Mouse (Mus musculus) fat pad, adult 2 months (tissue): ENCODE results near the gene Pafah1b3.
"Not testable (repeated sequence)": the region's sequence is repeated elsewhere in the genome, so short reads cannot be mapped to it uniquely, and the experiment has no call there.

Experiments used
- DNase-seq: peaks from one replicate; pipeline ENCODE4 v3.0.0-alpha.2; 2011; ENCODE audit warnings: low read depth, low spot score; ENCODE audit errors: extremely low read depth

Pafah1b3 gene

DNA sequence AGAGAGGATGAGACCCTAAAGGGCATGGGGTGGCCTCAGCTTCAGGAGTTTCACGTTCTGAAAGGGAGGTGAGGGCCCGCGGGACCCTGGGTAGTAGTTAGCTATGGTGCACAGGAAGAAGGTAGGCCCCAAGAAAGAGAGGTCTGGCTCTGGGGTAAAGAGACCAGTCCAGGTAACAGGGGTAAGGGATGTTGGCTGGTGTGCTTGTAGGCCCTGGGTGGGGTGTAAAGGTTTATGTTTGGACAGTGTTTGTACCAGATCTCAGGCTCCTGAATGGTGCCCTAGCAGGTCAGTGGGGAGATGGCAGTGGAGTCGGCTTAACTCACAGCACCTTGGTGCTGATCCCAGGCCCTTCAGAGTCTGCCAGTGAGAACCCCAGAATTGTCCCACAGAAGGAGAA lies 28.8 kb downstream of the Pafah1b3 start:
- no peak for DNase-seq

DNA sequence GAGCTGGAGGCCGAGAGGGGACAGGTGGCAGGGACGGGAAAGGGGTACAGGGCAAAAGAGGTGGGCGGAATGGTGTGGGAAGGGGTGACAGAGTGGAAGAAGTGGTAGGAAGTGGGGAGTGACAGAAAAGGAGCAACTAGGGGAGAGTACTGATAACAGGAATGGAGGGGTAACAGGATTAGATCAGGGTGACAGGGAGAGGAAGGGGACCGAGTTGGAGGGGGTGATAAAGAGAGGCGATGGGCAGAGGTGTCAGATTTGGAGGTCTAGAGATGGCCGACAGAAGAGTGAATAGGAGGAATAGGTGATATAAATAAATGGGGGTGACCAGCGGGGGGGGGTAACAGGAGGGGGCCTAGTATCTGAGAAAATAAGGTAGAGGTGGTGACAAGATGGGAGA lies 29.2 kb downstream of the Pafah1b3 start:
- DNase-seq: no peak

- peak; percentile 100 for DNase-seq
These were observed 29.9 kb downstream of the Pafah1b3 start for GRCm38 (mm10) chr7:25267751-25268463.

DNA sequence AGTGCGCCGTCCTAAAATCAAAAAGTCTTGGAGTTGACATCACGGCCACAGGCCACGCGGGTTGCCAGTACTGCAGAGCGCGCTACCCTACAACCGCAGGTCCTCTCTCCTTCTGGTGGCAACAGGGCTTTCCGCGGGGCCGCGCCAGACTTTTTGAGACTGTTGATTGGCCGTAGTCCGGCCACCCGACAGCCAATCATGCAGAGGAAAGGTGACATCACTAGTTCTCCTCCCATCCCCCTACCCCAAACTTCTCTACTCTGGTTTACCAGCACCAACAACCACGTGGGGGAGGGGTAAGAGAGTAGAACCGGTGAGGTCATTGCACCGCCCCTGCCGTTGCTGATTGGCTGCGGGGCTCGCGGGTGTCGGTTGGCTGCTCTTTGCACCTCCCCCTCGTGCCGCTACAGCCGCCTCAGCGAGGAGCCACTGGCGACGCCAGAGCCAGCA lies 30.5 kb downstream of the Pafah1b3 start, which contains the start of gene Cic:
Cic (plus strand) TSS at position 404 of the 450 bp plus-strand sequence.
- peak; percentile 90 for DNase-seq

GRCm38 (mm10) chr7:25266180-25266962 lies 31.4 kb downstream of the Pafah1b3 start:
- DNase-seq: no peak

GRCm38 (mm10) chr7:25265743-25266142 lies 32.0 kb downstream of the Pafah1b3 start:
- not testable (repeated sequence) for DNase-seq

GRCm38 (mm10) chr7:25263968-25264870 lies 33.6 kb downstream of the Pafah1b3 start:
- DNase-seq: no peak

DNA sequence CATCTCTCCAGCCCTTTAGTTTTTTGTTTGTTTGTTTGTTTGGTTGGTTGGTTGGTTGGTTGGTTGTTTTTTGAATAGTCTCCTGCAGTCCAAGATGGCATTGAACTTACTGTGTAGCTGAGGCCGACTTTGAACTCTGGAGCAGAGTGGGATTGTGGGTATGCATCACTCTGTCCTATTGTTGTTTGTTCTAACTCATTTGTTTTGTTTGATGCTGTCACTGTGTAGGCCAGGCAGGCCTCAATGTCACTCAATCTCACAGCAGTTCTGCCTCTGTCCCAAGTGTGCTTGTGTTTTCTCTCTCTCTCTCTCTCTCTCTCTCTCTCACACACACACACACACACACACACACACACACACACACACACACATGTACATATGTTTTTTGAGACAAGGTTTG lies 35.9 kb downstream of the Pafah1b3 start:
- DNase-seq: no peak

GRCm38 (mm10) chr7:25251822-25252221 lies 46.0 kb downstream of the Pafah1b3 start:
- DNase-seq: no peak

- no peak for DNase-seq
These were observed 46.6 kb downstream of the Pafah1b3 start for GRCm38 (mm10) chr7:25251071-25251791.

DNA sequence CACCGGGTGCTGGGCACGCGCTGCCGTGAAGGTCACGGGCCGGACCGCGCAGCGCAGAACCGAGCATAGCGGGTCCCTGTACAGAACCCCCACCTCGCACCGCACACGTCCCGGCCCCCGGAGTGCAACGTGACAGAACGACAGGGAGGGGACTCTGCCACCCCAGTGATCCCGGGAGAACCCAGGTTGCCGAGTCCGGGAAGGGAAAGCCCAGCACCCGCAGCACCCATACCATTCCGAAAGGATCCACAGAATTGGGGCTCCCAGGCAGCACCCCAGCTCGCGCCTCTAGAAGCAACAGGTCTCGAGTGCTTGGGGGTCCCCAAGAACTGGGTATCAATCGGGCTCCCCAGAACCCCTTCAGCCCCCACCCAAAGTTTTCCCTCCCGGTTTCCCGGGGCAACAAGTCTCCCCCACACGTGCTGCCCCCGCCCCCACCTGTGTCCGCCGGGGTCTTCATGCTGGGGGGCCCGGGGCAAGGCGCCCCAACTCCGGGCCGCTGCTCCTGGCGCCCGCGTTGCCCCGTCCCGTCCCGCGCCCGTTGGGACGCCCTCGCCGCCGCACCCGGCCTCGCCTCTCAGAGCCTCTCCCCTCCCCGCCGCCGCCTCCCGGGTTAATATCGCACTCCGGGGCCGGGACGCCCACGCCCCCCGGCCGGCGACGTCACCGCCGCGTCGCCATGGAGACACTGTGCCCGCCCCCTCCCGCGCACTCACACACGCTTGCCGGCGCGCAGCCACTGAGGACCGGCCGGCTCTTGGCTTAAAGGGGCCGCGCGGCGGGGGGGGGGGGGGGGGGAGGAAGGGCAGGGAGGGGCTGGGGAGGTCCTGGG lies 47.4 kb downstream of the Pafah1b3 start, which contains the start of gene Erf:
Erf (minus strand) TSS at position 621 of the 832 bp plus-strand sequence.
- no peak for DNase-seq

GRCm38 (mm10) chr7:25249314-25250140 lies 48.3 kb downstream of the Pafah1b3 start:
- no peak for DNase-seq

DNA sequence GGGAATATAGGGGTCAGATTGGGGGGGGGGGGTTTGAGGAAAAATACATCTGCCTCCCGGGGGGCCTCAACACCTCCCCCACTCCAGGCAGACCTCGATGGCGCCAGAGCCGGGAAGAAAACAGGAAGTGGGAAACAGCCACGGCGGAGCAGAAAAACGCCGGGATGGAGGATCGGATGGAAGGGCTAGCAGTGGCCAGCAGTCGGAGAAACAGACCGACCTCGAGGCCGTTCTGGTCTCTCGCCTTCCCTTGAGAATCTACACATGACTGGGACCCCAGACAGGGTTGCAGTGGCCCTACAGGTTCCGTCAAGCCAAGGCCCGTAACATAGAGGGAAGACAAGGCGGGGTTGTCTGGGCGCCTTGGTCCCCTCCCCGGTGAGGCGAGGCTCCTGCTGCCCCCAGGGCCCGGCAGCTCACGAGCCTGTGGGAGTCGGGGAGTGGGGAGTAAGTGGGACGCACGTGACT lies 48.9 kb downstream of the Pafah1b3 start:
- DNase-seq: no peak

DNA sequence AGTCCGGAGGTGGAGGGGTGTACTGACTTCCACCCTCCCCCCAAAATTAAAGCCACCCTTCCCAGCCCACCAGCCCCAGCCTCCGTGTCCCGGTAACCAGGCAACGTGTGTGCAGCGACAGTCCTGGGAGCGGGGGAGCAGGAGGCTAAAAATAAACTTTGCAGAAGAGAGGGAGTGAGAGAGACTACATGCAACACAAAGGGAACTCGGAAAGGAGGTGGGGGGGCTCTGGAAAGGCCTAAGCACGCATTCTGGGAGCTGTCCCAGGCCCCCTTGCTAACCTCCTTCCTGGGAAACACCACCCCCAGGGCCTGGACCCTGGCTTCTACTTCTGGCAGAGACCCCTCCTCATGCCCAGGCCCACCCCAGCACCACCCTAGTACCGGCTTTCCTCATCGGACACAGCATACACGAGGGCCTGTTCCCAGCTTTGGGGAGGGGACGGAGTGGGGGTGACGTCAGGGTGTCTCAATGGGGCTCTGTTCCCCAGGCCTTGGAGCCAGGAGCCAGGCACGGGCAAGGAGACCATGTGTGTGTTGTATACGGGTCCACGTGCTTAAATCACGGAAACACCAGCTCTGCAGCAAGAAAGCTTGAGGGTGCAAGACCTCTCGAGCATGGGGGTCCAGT lies 49.7 kb downstream of the Pafah1b3 start:
- DNase-seq: no peak

GRCm38 (mm10) chr7:25247498-25247897 lies 50.3 kb downstream of the Pafah1b3 start:
- no peak for DNase-seq

DNA sequence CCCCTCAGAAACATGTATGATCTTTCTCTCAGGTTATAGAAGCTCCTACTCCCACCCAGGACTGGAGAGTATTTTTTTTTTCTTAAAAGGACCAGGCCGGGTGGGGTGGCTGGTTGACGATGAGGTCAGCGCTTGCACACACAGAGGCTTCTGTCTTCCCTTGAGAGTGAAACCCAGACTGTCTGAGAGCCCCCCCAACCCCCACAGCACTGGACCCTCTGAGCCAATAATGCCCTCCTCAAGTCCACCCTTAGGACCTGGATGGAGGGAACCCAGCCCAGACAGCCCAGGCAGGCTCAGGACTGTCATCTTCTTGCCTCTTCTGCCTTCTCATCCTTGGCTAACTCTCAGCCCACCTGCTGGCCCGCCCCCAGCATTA lies 51.0 kb downstream of the Pafah1b3 start:
- no peak for DNase-seq

GRCm38 (mm10) chr7:25246079-25246758 lies 51.6 kb downstream of the Pafah1b3 start:
- no peak for DNase-seq
